Mouse (Mus musculus): ENCODE measurements around the gene Zmynd11.

GRCm38 (mm10) chr13:9774077-9774476 lies 8.9 kb upstream of the Zmynd11 start:
- TF ChIP-seq POLR2A (IDR thresholded peaks at IDR 0.05; ENCODE audit: low read depth, low read length) (no peak), CTCF (IDR thresholded peaks at IDR 0.05; ENCODE audit: extremely low read depth, insufficient read length, insufficient replicate concordance, low read depth, low read length) (no peak)
